Mouse (Mus musculus) embryonic fibroblast, embryonic 13.5 days (primary cell): Measurements from ENCODE around the gene Slc48a1.
A peak's percentile ranks its signal among the peaks of the same experiment; 100 is the strongest.

Experiments
- CTCF ChIP-seq: IDR thresholded peaks from 2 replicates; pipeline ENCODE4 v1.5.1; 2011; ENCODE audit warnings: mild to moderate bottlenecking, control low read depth, low read length, moderate library complexity, borderline replicate concordance; ENCODE audit not compliant: insufficient read depth
- POLR2A ChIP-seq: IDR thresholded peaks from 2 replicates; pipeline ENCODE4 v1.6.1; 2011; ENCODE audit warnings: low read depth, mild to moderate bottlenecking, control low read depth, low read length, moderate library complexity

- TF ChIP-seq CTCF: no peak
- TF ChIP-seq POLR2A: 0 out of 2 replicates have a peak, but pooled peaks have one; percentile 23
These were observed 9.0 kb downstream of the Slc48a1 start for GRCm38 (mm10) chr15:97787148-97787798.
